In genomic region chr12:72940071-72940821, GRCm38 (mm10) we compare ENCODE assay signal across 9 mouse cellular contexts. TPM values are rescaled to one million over a fixed set of nuclear protein-coding genes. Genes with fewer than 3 reads are reported as not detected.
DNase-seq lines count a peak whose midpoint lies in the region; ATAC-seq and TF ChIP-seq lines count a peak whose summit lies in the region.
"Had no signal": no experiment of that assay in that cellular context is flagged by ENCODE, and none has a peak within 500 bp of the region (broad histone marks: within the 10 kb centered on the region; RNA-seq: fewer than 3 reads in every experiment).

Gene 4930447C04Rik, minus strand, starts transcription at chr12:72940774.

- no peak for ATAC-seq in liver, embryonic 12.5 days
- ATAC-seq in hindbrain, embryonic 15.5 days (ENCODE audit: low FRiP score, low read depth) = no peak
- no peak for ATAC-seq in midbrain, postnatal 0 days (ENCODE audit: low FRiP score)

- peaks cover 96% of the 10 kb centered on the region for H3K27me3 ChIP-seq in liver, embryonic 12.5 days (replicated peaks)
- H3K27me3 ChIP-seq in embryonic facial prominence, embryonic 10.5 days (replicated peaks; ENCODE audit: low read depth, poor library complexity, severe bottlenecking) = peaks cover 100% of the 10 kb centered on the region
- H3K27me3 ChIP-seq in hindbrain, embryonic 15.5 days = peaks cover 93% of the 10 kb centered on the region
- H3K27me3 ChIP-seq in midbrain, postnatal 0 days (ENCODE audit: insufficient read depth, low read length) = peaks cover 86% of the 10 kb centered on the region

- no peak within 1 kb of the TSS for H3K4me3 ChIP-seq in liver, embryonic 12.5 days
- H3K4me3 ChIP-seq in embryonic facial prominence, embryonic 10.5 days = peak within 1 kb of the TSS; percentile 52
- H3K4me3 ChIP-seq in hindbrain, embryonic 15.5 days = 0 out of 2 replicates have a peak within 1 kb of the TSS, but pooled peaks have one; percentile 3
- H3K4me3 ChIP-seq in midbrain, postnatal 0 days (ENCODE audit: low read depth, low read length) = no peak within 1 kb of the TSS

- H3K27ac ChIP-seq in liver, embryonic 12.5 days = no peak within 1 kb of the TSS
- H3K27ac ChIP-seq in embryonic facial prominence, embryonic 10.5 days (replicated peaks) = peak within 1 kb of the TSS; percentile 66
- no peak within 1 kb of the TSS for H3K27ac ChIP-seq in hindbrain, embryonic 15.5 days (replicated peaks)
- no peak within 1 kb of the TSS for H3K27ac ChIP-seq in midbrain, postnatal 0 days (ENCODE audit: low read depth, low read length)

- DNase-seq in liver = no peak
- peak; percentile 62 for DNase-seq in embryonic facial prominence, embryonic 10.5 days (ENCODE audit: low spot score)
- no peak for DNase-seq in midbrain, postnatal 0 days (ENCODE audit: low spot score)
- DNase-seq in cerebellum, adult 11-12 months = no peak
- no peak for DNase-seq in kidney, adult 8-10 months
- no peak for DNase-seq in lung, adult 18-20 months

- 2% methylated on average over 39 of the region's 39 CpGs for WGBS in liver, embryonic 12.5 days (ENCODE audit: insufficient replicate concordance)
- 1% methylated on average over 39 of the region's 39 CpGs for WGBS in embryonic facial prominence, embryonic 10.5 days
- WGBS in hindbrain, embryonic 15.5 days = 1% methylated on average over 39 of the region's 39 CpGs
- under 1% methylated on average over 39 of the region's 39 CpGs for WGBS in midbrain, postnatal 0 days

- H3K4me1 ChIP-seq in liver, embryonic 12.5 days = peaks cover 4% of the 10 kb centered on the region; the same call in 1 of the 2 replicates
- peaks cover 32% of the 10 kb centered on the region for H3K4me1 ChIP-seq in embryonic facial prominence, embryonic 10.5 days
- peaks cover 6% of the 10 kb centered on the region for H3K4me1 ChIP-seq in hindbrain, embryonic 15.5 days (replicated peaks)
- H3K4me1 ChIP-seq in midbrain, postnatal 0 days (ENCODE audit: insufficient read depth, low read length) = no peaks in the 10 kb centered on the region

- H3K9ac ChIP-seq in liver, embryonic 12.5 days = no peak within 1 kb of the TSS
- H3K9ac ChIP-seq in hindbrain, embryonic 15.5 days = no peak within 1 kb of the TSS
- no peak within 1 kb of the TSS for H3K9ac ChIP-seq in midbrain, postnatal 0 days (replicated peaks; ENCODE audit: low read length, poor library complexity, severe bottlenecking)

- no peak for TF ChIP-seq CTCF in midbrain, postnatal 0 days (IDR thresholded peaks at IDR 0.05)

- no peaks in the 10 kb centered on the region for H3K9me3 ChIP-seq in liver, embryonic 12.5 days (replicated peaks)
- H3K9me3 ChIP-seq in embryonic facial prominence, embryonic 10.5 days = no peaks in the 10 kb centered on the region
- no peaks in the 10 kb centered on the region for H3K9me3 ChIP-seq in hindbrain, embryonic 15.5 days
- no peaks in the 10 kb centered on the region for H3K9me3 ChIP-seq in midbrain, postnatal 0 days (ENCODE audit: low read length)

- peak within 1 kb of the TSS; percentile 29 for H3K4me2 ChIP-seq in liver, embryonic 12.5 days
- H3K4me2 ChIP-seq in hindbrain, embryonic 15.5 days = peak within 1 kb of the TSS; percentile 22; the same call in 1 of the 2 replicates
- H3K4me2 ChIP-seq in midbrain, postnatal 0 days (ENCODE audit: low read depth, low read length, poor library complexity, severe bottlenecking) = peak within 1 kb of the TSS; percentile 12; the same call in 1 of the 2 replicates

- no peaks in the 10 kb centered on the region for H3K36me3 ChIP-seq in liver, embryonic 12.5 days
- no peaks in the 10 kb centered on the region for H3K36me3 ChIP-seq in embryonic facial prominence, embryonic 10.5 days (replicated peaks)
- no peaks in the 10 kb centered on the region for H3K36me3 ChIP-seq in hindbrain, embryonic 15.5 days
- no peaks in the 10 kb centered on the region for H3K36me3 ChIP-seq in midbrain, postnatal 0 days (ENCODE audit: insufficient read depth, low read length)

RNA-seq across cellular contexts. Expression of gene 4930447C04Rik, which starts in this region (rescaled TPM):
- polyA plus RNA-seq in liver, embryonic 12.5 days (2016; fragmentation: Nextera tagmentation; extraction: Ambion mirVana) = 1.4 and 2.0 TPM in 2 replicates
- polyA plus RNA-seq in embryonic facial prominence, embryonic 10.5 days (2016; fragmentation: Nextera tagmentation; extraction: Ambion mirVana) = 5.2 and 6.4 TPM in 2 replicates
- 6.5 and 6.7 TPM in 2 replicates for polyA plus RNA-seq in hindbrain, embryonic 15.5 days (2015; fragmentation: Nextera tagmentation; extraction: Ambion mirVana)
- 7.6 and 9.9 TPM in 2 replicates for total RNA-seq in midbrain, postnatal 0 days (2014; rRNA removed)
- 7.8 and 8.9 TPM in 2 replicates for polyA plus RNA-seq in midbrain, postnatal 0 days (2015; fragmentation: Nextera tagmentation; extraction: Ambion mirVana)
- total RNA-seq: liver, adult 2 months had no signal
- polyA plus RNA-seq: liver, adult 2 months had no signal

Comparison
In these comparisons a context has a peak if more than half of its experiments do, and no peak if none do; other contexts are left out.
1. H3K4me3 ChIP-seq: peak in embryonic facial prominence, embryonic 10.5 days (single experiment) and hindbrain, embryonic 15.5 days (single experiment); none in liver, embryonic 12.5 days (single experiment) and midbrain, postnatal 0 days (single experiment).
2. Peak in every context shown above with its lines, with median percentiles within 50 percentile points of each other: H3K4me2 ChIP-seq.